ENCODE assay signal across 21 mouse cellular contexts in genomic region chr14:115411513-115412174, GRCm38 (mm10).
A peak's percentile ranks its signal among the peaks of the same experiment; 100 is the strongest.
DNase-seq lines count a peak whose midpoint lies in the region; ATAC-seq lines count a peak whose summit lies in the region.
"Had no signal": no experiment of that assay in that cellular context is flagged by ENCODE, and none has a peak within 500 bp of the region (broad histone marks: within the 10 kb centered on the region; RNA-seq: fewer than 3 reads in every experiment).

No protein-coding gene starts in this region.

- H3K27ac ChIP-seq in hindbrain, embryonic 11.5 days (ENCODE audit: low read depth, low read length) = no peak overlapping the region
- no peak overlapping the region for H3K27ac ChIP-seq in hindbrain, embryonic 16.5 days (ENCODE audit: low read depth, low read length)
- H3K27ac ChIP-seq in midbrain, embryonic 12.5 days (replicated peaks) = no peak overlapping the region
- H3K27ac ChIP-seq in midbrain, embryonic 10.5 days (replicated peaks) = no peak overlapping the region
- peak overlapping the region; percentile 66 for H3K27ac ChIP-seq in limb, embryonic 10.5 days
- H3K27ac ChIP-seq: embryonic facial prominence, embryonic 12.5 days; forebrain, embryonic 15.5 days; heart, embryonic 13.5 days had no signal

- no peaks in the 10 kb centered on the region for H3K36me3 ChIP-seq in hindbrain, embryonic 11.5 days (ENCODE audit: control insufficient read depth, insufficient read depth, low read length)
- H3K36me3 ChIP-seq in hindbrain, embryonic 16.5 days (ENCODE audit: control insufficient read depth, insufficient read depth, low read length) = no peaks in the 10 kb centered on the region
- H3K36me3 ChIP-seq in midbrain, embryonic 12.5 days = no peaks in the 10 kb centered on the region
- no peaks in the 10 kb centered on the region for H3K36me3 ChIP-seq in midbrain, embryonic 10.5 days
- H3K36me3 ChIP-seq in limb, embryonic 10.5 days = no peaks in the 10 kb centered on the region
- H3K36me3 ChIP-seq: embryonic facial prominence, embryonic 12.5 days; forebrain, embryonic 15.5 days; G1E; heart, embryonic 13.5 days had no signal

- intact Hi-C loops in heart, postnatal 10 days (cut with DNase I) = no loop called here

- DNase-seq in hindbrain, embryonic 11.5 days (ENCODE audit: low spot score) = no peak
- DNase-seq in midbrain, embryonic 10.5 days (ENCODE audit: low spot score) = no peak
- DNase-seq in kidney, postnatal 10 days = peak; percentile 10
- DNase-seq in limb, embryonic 10.5 days (ENCODE audit: low spot score) = no peak
- no peak for DNase-seq in right cerebral cortex, adult 2 months (ENCODE audit: low spot score in 2 of 2)
- DNase-seq in heart, postnatal 10 days = no peak
- DNase-seq: adrenal gland, postnatal 10 days; B cell, adult 2 months; cerebellum, adult 11-12 months; cerebellum, adult 9-10 months; cerebellum, postnatal 25 days; gastrocnemius, postnatal 36 days; heart, adult 11 months; heart, postnatal 4 days had no signal

- no peaks in the 10 kb centered on the region for H3K27me3 ChIP-seq in hindbrain, embryonic 11.5 days (ENCODE audit: control insufficient read depth, insufficient read depth, low read length)
- no peaks in the 10 kb centered on the region for H3K27me3 ChIP-seq in hindbrain, embryonic 16.5 days (replicated peaks; ENCODE audit: control insufficient read depth, insufficient read depth, low read length)
- no peaks in the 10 kb centered on the region for H3K27me3 ChIP-seq in midbrain, embryonic 12.5 days
- no peaks in the 10 kb centered on the region for H3K27me3 ChIP-seq in midbrain, embryonic 10.5 days (ENCODE audit: low read depth, poor library complexity, severe bottlenecking)
- H3K27me3 ChIP-seq in limb, embryonic 10.5 days (ENCODE audit: low read depth, poor library complexity, severe bottlenecking) = no peaks in the 10 kb centered on the region
- H3K27me3 ChIP-seq: embryonic facial prominence, embryonic 12.5 days; forebrain, embryonic 15.5 days; heart, embryonic 13.5 days had no signal

- H3K4me3 ChIP-seq in hindbrain, embryonic 11.5 days (ENCODE audit: low read depth, low read length) = no peak overlapping the region
- H3K4me3 ChIP-seq in hindbrain, embryonic 16.5 days (ENCODE audit: low read length) = no peak overlapping the region
- no peak overlapping the region for H3K4me3 ChIP-seq in midbrain, embryonic 12.5 days
- no peak overlapping the region for H3K4me3 ChIP-seq in midbrain, embryonic 10.5 days
- no peak overlapping the region for H3K4me3 ChIP-seq in limb, embryonic 10.5 days
- H3K4me3 ChIP-seq: embryonic facial prominence, embryonic 12.5 days; forebrain, embryonic 15.5 days; heart, embryonic 13.5 days had no signal

- H3K9ac ChIP-seq in hindbrain, embryonic 11.5 days (ENCODE audit: low read depth, low read length) = no peak overlapping the region
- no peak overlapping the region for H3K9ac ChIP-seq in hindbrain, embryonic 16.5 days (ENCODE audit: low read depth, low read length)
- no peak overlapping the region for H3K9ac ChIP-seq in midbrain, embryonic 12.5 days (replicated peaks)
- H3K9ac ChIP-seq: embryonic facial prominence, embryonic 12.5 days; forebrain, embryonic 15.5 days; heart, embryonic 13.5 days had no signal

- no peaks in the 10 kb centered on the region for H3K9me3 ChIP-seq in hindbrain, embryonic 11.5 days (ENCODE audit: control insufficient read depth, low read length)
- no peaks in the 10 kb centered on the region for H3K9me3 ChIP-seq in hindbrain, embryonic 16.5 days (ENCODE audit: control insufficient read depth, low read length)
- H3K9me3 ChIP-seq in midbrain, embryonic 12.5 days = no peaks in the 10 kb centered on the region
- no peaks in the 10 kb centered on the region for H3K9me3 ChIP-seq in midbrain, embryonic 10.5 days (replicated peaks)
- no peaks in the 10 kb centered on the region for H3K9me3 ChIP-seq in limb, embryonic 10.5 days (replicated peaks)
- H3K9me3 ChIP-seq: embryonic facial prominence, embryonic 12.5 days; forebrain, embryonic 15.5 days; heart, embryonic 13.5 days had no signal

- no peak overlapping the region for H3K4me2 ChIP-seq in hindbrain, embryonic 11.5 days (replicated peaks; ENCODE audit: low read depth, low read length)
- H3K4me2 ChIP-seq in hindbrain, embryonic 16.5 days (ENCODE audit: low read length) = no peak overlapping the region
- no peak overlapping the region for H3K4me2 ChIP-seq in midbrain, embryonic 12.5 days (replicated peaks)
- H3K4me2 ChIP-seq: embryonic facial prominence, embryonic 12.5 days; forebrain, embryonic 15.5 days; heart, embryonic 13.5 days had no signal

- WGBS in hindbrain, embryonic 11.5 days = 53% methylated on average over 6 of the region's 6 CpGs
- 46% methylated on average over 6 of the region's 6 CpGs for WGBS in hindbrain, embryonic 16.5 days
- 53% methylated on average over 6 of the region's 6 CpGs for WGBS in midbrain, embryonic 12.5 days
- WGBS in midbrain, embryonic 10.5 days = 57% methylated on average over 6 of the region's 6 CpGs
- 60% methylated on average over 6 of the region's 6 CpGs for WGBS in limb, embryonic 10.5 days

- no peaks in the 10 kb centered on the region for H3K4me1 ChIP-seq in hindbrain, embryonic 11.5 days (replicated peaks; ENCODE audit: control insufficient read depth, insufficient read depth, low read length)
- H3K4me1 ChIP-seq in hindbrain, embryonic 16.5 days (ENCODE audit: control insufficient read depth, insufficient read depth, low read depth, low read length) = no peaks in the 10 kb centered on the region; the same call in 1 of the 2 replicates
- no peaks in the 10 kb centered on the region for H3K4me1 ChIP-seq in midbrain, embryonic 12.5 days
- H3K4me1 ChIP-seq in midbrain, embryonic 10.5 days = peaks cover 16% of the 10 kb centered on the region
- H3K4me1 ChIP-seq in limb, embryonic 10.5 days = peaks cover 81% of the 10 kb centered on the region
- H3K4me1 ChIP-seq: forebrain, embryonic 15.5 days; heart, embryonic 13.5 days had no signal

- peak; percentile 12; the same call in 1 of the 2 replicates for ATAC-seq in hindbrain, embryonic 11.5 days (ENCODE audit: low FRiP score)
- ATAC-seq in hindbrain, embryonic 16.5 days = no peak
- ATAC-seq in midbrain, embryonic 12.5 days (ENCODE audit: low FRiP score, low read depth) = 0 out of 2 replicates have a peak, but pooled peaks have one; percentile 24
- ATAC-seq: CD4-positive, CD25-positive, alpha-beta regulatory T cell, adult 4 months; forebrain, embryonic 15.5 days had no signal
